ENCODE assay signal across 18 mouse cellular contexts in the genomic region with DNA sequence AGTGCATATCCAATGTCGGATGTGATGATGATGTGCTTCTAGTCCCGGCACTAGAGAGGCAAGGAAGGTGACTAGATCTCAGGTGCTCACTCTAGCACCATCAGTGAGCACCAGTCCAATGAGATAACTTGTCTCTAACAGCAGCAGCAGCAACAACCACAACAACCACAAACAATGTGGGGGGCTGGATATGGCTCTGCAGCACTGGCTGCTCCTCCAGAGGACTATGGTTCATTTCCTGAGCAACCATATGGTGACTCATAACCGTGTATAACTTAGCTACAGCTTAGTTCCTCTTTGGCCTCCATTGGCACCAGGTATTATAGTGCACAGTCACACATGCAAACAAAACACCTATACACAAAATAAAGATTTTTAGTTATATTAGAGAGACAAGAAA. TPM values are rescaled to one million over a fixed set of nuclear protein-coding genes. Genes with fewer than 3 reads are reported as not detected.
DNase-seq lines count a peak whose midpoint lies in the region; ATAC-seq lines count a peak whose summit lies in the region.
"Had no signal": no experiment of that assay in that cellular context is flagged by ENCODE, and none has a peak within 500 bp of the region (broad histone marks: within the 10 kb centered on the region; RNA-seq: fewer than 3 reads in every experiment).

No protein-coding gene starts in this region.

- H3K9ac ChIP-seq in hindbrain, embryonic 14.5 days, result no peak overlapping the region
- H3K9ac ChIP-seq: heart, embryonic 15.5 days; hindbrain, embryonic 13.5 days; limb, embryonic 13.5 days; midbrain, embryonic 15.5 days; neural tube, embryonic 13.5 days had no signal

- ATAC-seq in hindbrain, embryonic 14.5 days (ENCODE audit: low FRiP score), result no peak
- ATAC-seq: midbrain, embryonic 15.5 days had no signal

- H3K27me3 ChIP-seq in megakaryocyte, embryonic 14.5 days (replicated peaks), result peaks cover 2% of the 10 kb centered on the region
- no peaks in the 10 kb centered on the region for H3K27me3 ChIP-seq in hindbrain, embryonic 14.5 days (ENCODE audit: control insufficient read depth, insufficient read depth, low read length)
- H3K27me3 ChIP-seq: heart, embryonic 15.5 days; hindbrain, embryonic 13.5 days; limb, embryonic 13.5 days; midbrain, embryonic 15.5 days; neural tube, embryonic 13.5 days had no signal

- peaks cover 28% of the 10 kb centered on the region for H3K4me1 ChIP-seq in megakaryocyte, embryonic 14.5 days
- no peaks in the 10 kb centered on the region for H3K4me1 ChIP-seq in hindbrain, embryonic 14.5 days (replicated peaks; ENCODE audit: control insufficient read depth, insufficient read depth, low read length)
- H3K4me1 ChIP-seq: hindbrain, embryonic 13.5 days; midbrain, embryonic 15.5 days; neural tube, embryonic 13.5 days had no signal

- WGBS in hindbrain, embryonic 14.5 days, result 82% methylated on average over 3 of the region's 3 CpGs

- H3K4me3 ChIP-seq in megakaryocyte, embryonic 14.5 days (replicated peaks), result peak overlapping the region; percentile 78
- H3K4me3 ChIP-seq in hindbrain, embryonic 14.5 days (replicated peaks; ENCODE audit: low read length), result no peak overlapping the region
- H3K4me3 ChIP-seq: erythroblast, embryonic 14.5 days; heart, embryonic 15.5 days; hindbrain, embryonic 13.5 days; limb, embryonic 13.5 days; midbrain, embryonic 15.5 days; neural tube, embryonic 13.5 days had no signal

- H3K9me3 ChIP-seq in megakaryocyte, embryonic 14.5 days, result no peaks in the 10 kb centered on the region
- no peaks in the 10 kb centered on the region for H3K9me3 ChIP-seq in hindbrain, embryonic 14.5 days (ENCODE audit: control insufficient read depth, low read length)
- H3K9me3 ChIP-seq: heart, embryonic 15.5 days; hindbrain, embryonic 13.5 days; limb, embryonic 13.5 days; midbrain, embryonic 15.5 days; neural tube, embryonic 13.5 days had no signal

- no peaks in the 10 kb centered on the region for H3K36me3 ChIP-seq in megakaryocyte, embryonic 14.5 days (replicated peaks; ENCODE audit: low read length)
- no peaks in the 10 kb centered on the region for H3K36me3 ChIP-seq in hindbrain, embryonic 14.5 days (replicated peaks; ENCODE audit: control insufficient read depth, insufficient read depth)
- H3K36me3 ChIP-seq: hindbrain, embryonic 13.5 days; limb, embryonic 13.5 days; midbrain, embryonic 15.5 days; neural tube, embryonic 13.5 days had no signal

- peak; percentile 24 for DNase-seq in thymus, postnatal 0 days (ENCODE audit: low spot score)
- DNase-seq in thymus, postnatal 14 days, result no peak
- peak; percentile 64 for DNase-seq in induced T-regulatory cell, adult 2 months (ENCODE audit: low read depth)
- no peak for DNase-seq in spleen, adult 12 weeks (ENCODE audit: low spot score)
- DNase-seq in spleen, postnatal 14 days (ENCODE audit: low spot score in 2 of 2), result no peak
- no peak for DNase-seq in hindbrain, embryonic 14.5 days (ENCODE audit: low spot score)
- DNase-seq in yolk sac, embryonic 10.5 days (ENCODE audit: low spot score), result no peak
- DNase-seq: cerebellum, adult 2 months; kidney, adult 2 months; retina, postnatal 1 day had no signal

- H3K27ac ChIP-seq in hindbrain, embryonic 14.5 days, result no peak overlapping the region
- H3K27ac ChIP-seq: heart, embryonic 15.5 days; hindbrain, embryonic 13.5 days; limb, embryonic 13.5 days; midbrain, embryonic 15.5 days; neural tube, embryonic 13.5 days; stomach, postnatal 0 days had no signal

- no peak overlapping the region for H3K4me2 ChIP-seq in hindbrain, embryonic 14.5 days (replicated peaks)
- H3K4me2 ChIP-seq: heart, embryonic 15.5 days; hindbrain, embryonic 13.5 days; limb, embryonic 13.5 days; midbrain, embryonic 15.5 days; neural tube, embryonic 13.5 days had no signal

RNA-seq across cellular contexts. Expression of a gene that starts 17.2 kb away (rescaled TPM):
- 51.6 and 52.7 TPM in 2 replicates for polyA plus RNA-seq in thymus, postnatal 0 days (2015; fragmentation: Nextera tagmentation; extraction: Ambion mirVana)
- polyA plus RNA-seq in megakaryocyte, embryonic 14.5 days (2012; ENCODE audit: insufficient read depth, low replicate concordance), result 64.6 and 357 TPM in 2 replicates
- 130 and 152 TPM in 2 replicates for polyA plus RNA-seq in hindbrain, embryonic 14.5 days (2014; fragmentation: Nextera tagmentation; extraction: Ambion mirVana)

RNA-seq across cellular contexts. Expression of a gene that starts 50.9 kb away (rescaled TPM):
- 879 and 918 TPM in 2 replicates for polyA plus RNA-seq in thymus, postnatal 0 days (2015; fragmentation: Nextera tagmentation; extraction: Ambion mirVana)
- polyA plus RNA-seq in megakaryocyte, embryonic 14.5 days (2012; ENCODE audit: insufficient read depth, low replicate concordance), result 23.8 and 24.9 TPM in 2 replicates
- 903 and 999 TPM in 2 replicates for polyA plus RNA-seq in hindbrain, embryonic 14.5 days (2014; fragmentation: Nextera tagmentation; extraction: Ambion mirVana)

Comparison
In these comparisons a context has a peak if more than half of its experiments do, and no peak if none do; other contexts are left out.
1. DNase-seq: peak in thymus, postnatal 0 days (single experiment) and induced T-regulatory cell, adult 2 months (single experiment); none in thymus, postnatal 14 days (single experiment), spleen, adult 12 weeks (single experiment), spleen, postnatal 14 days (0 of 2), hindbrain, embryonic 14.5 days (single experiment) and yolk sac, embryonic 10.5 days (single experiment).
2. RNA of a gene that starts 50.9 kb away (polyA plus RNA-seq): 903 to 999 TPM in hindbrain, embryonic 14.5 days and 879 to 918 TPM in thymus, postnatal 0 days; 23.8 to 24.9 TPM in megakaryocyte, embryonic 14.5 days; every median in the first group is over 10 times any median in the second.